Mouse (Mus musculus) kidney, adult 2 months (tissue): ENCODE results near the gene Nudt4.

Source experiments
- CTCF ChIP-seq: fragments of 200-500 bp; conservative IDR thresholded peaks from 2 replicates; pipeline ENCODE4 v1.5.1; 2011; ENCODE audit warnings: low read depth, mild to moderate bottlenecking, control low read depth, low read length, moderate library complexity, mixed read lengths; ENCODE audit not compliant: insufficient read depth, insufficient read length
- POLR2A ChIP-seq: fragments of 200-500 bp; IDR thresholded peaks from one replicate; pipeline ENCODE4 v1.6.1; 2011; ENCODE audit warnings: low read depth, low read length, control low read depth

DNA sequence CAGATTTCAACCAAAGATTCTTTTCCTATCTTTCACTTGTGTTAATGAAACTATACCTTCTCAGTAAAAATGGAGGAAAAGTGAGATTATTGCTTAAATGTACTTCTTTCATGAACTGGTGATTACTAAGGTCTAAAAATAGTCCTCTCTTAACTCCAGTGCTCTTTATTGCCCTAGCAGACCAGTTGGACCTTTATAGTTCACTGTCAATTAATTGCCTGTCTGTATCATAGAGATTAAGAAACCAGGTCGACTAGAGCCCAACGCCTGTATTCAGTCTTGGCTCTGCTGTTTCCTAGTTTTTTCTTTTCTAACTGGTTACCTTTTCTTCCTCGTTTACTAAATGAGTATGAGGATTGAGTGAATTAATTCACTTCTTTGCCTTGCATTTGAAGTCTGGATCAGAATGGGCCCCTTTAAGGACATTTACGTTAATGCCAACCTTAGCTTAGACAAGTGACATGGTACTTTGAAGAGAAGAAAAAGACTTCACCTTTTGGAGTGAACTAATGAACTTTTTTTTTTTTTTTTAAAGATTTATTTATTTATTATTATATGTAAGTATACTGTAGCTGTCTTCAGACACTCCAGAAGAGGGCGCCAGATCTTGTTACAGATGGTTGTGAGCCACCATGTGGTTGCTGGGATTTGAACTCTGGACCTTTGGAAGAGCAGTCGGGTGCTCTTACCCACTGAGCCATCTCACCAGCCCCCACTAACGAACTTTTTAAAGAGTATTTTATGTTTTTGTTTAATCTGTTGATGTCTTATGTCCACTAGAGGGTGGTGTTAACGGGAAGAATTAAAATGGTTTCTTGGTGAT is 28.3 kb downstream of the Nudt4 start:
- TF ChIP-seq POLR2A (no peak), CTCF (no peak)
